Mouse (Mus musculus) forebrain, embryonic 12.5 days (tissue): ENCODE results near the gene Ldah. TPM values are rescaled to one million over a fixed set of nuclear protein-coding genes. Genes with fewer than 3 reads are reported as not detected.

ENCODE experiments used
- ATAC-seq: fragments of 200-750 bp; cut with Nextera tagmentation; 2 replicates; pipeline ENCODE4 v1.8.0; 2017; ENCODE audit warnings: moderate TSS enrichment; ENCODE audit not compliant: low FRiP score
- H3K27ac ChIP-seq: fragments of 300-500 bp; sonication (generic); 2 replicates; pipeline ENCODE4 v1.5.1; 2016; ENCODE audit warnings: mild to moderate bottlenecking
- H3K27me3 ChIP-seq: fragments of 300-500 bp; sonication (generic); 2 replicates; pipeline ENCODE4 v1.6.1; 2016; ENCODE audit warnings: mild to moderate bottlenecking
- H3K36me3 ChIP-seq: fragments of 300-500 bp; sonication (generic); replicated peaks from 2 replicates; pipeline ENCODE4 v1.6.1; 2016; ENCODE audit warnings: mild to moderate bottlenecking
- H3K4me1 ChIP-seq: fragments of 300-500 bp; sonication (generic); 2 replicates; pipeline ENCODE4 v1.6.1; 2016
- H3K4me2 ChIP-seq: fragments of 300-500 bp; sonication (generic); 2 replicates; pipeline ENCODE4 v1.6.1; 2016; ENCODE audit warnings: mild to moderate bottlenecking, moderate library complexity
- H3K4me3 ChIP-seq: fragments of 300-500 bp; sonication (generic); replicated peaks from 2 replicates; pipeline ENCODE4 v1.5.1; 2016; ENCODE audit warnings: mild to moderate bottlenecking
- H3K9ac ChIP-seq: fragments of 300-500 bp; sonication (generic); 2 replicates; pipeline ENCODE4 v1.6.1; 2016; ENCODE audit warnings: mild to moderate bottlenecking
- H3K9me3 ChIP-seq: fragments of 300-500 bp; sonication (generic); 2 replicates; pipeline ENCODE4 v1.6.1; 2016
- WGBS: fragments of 180-500 bp; shearing (Covaris S2); methylation state at CpG from one replicate; pipeline ENCODE4 v1.1.7; 2016; 5-methylcytosine and 5-hydroxymethylcytosine counted together
- polyA plus RNA-seq: library from polyadenylated mRNA; unstranded; fragments of >200 nt; fragmentation: Nextera tagmentation; extraction: Ambion mirVana; gene quantifications from 2 replicates; pipeline ENCODE4 v1.2.1, GENCODE M21; 2016

The Ldah gene
- polyA plus RNA-seq, 1 experiment from 2014 or later: 70.3 TPM

- H3K4me1 ChIP-seq: peaks cover 12% of the 10 kb centered on the region
- H3K9me3 ChIP-seq: no peaks in the 10 kb centered on the region
- peaks cover 5% of the 10 kb centered on the region; the same call in 1 of the 2 replicates for H3K36me3 ChIP-seq
- H3K27ac ChIP-seq: no peak overlapping the region
- H3K4me2 ChIP-seq: no peak overlapping the region
- WGBS: 92% methylated on average over 13 of the region's 13 CpGs
- H3K9ac ChIP-seq: peak overlapping the region; percentile 8; the same call in 1 of the 2 replicates
- H3K4me3 ChIP-seq: no peak overlapping the region
- ATAC-seq: no peak
- no peaks in the 10 kb centered on the region for H3K27me3 ChIP-seq
Observed at GRCm38 (mm10) chr12:8325245-8325942, 117.5 kb downstream of the Ldah start.

- no peak overlapping the region for H3K27ac ChIP-seq
- H3K9me3 ChIP-seq: no peaks in the 10 kb centered on the region
- H3K4me3 ChIP-seq: no peak overlapping the region
- peaks cover 5% of the 10 kb centered on the region; the same call in 1 of the 2 replicates for H3K36me3 ChIP-seq
- H3K4me2 ChIP-seq: no peak overlapping the region
- ATAC-seq: no peak
- no peaks in the 10 kb centered on the region for H3K27me3 ChIP-seq
- peaks cover 12% of the 10 kb centered on the region for H3K4me1 ChIP-seq
- H3K9ac ChIP-seq: no peak overlapping the region
- WGBS: 92% methylated on average over 17 of the region's 17 CpGs
Observed at GRCm38 (mm10) chr12:8325943-8326522, 118.1 kb downstream of the Ldah start.

GRCm38 (mm10) chr12:8326825-8327674, 119.1 kb downstream of the Ldah start:
- ATAC-seq: peak; percentile 93
- 18% methylated on average over 17 of the region's 17 CpGs for WGBS

GRCm38 (mm10) chr12:8327675-8328053, 119.8 kb downstream of the Ldah start:
- Histone ChIP-seq H3K9me3 (no peaks in the 10 kb centered on the region), H3K27ac (peak overlapping the region; percentile 56; the same call in 1 of the 2 replicates), H3K4me3 (no peak overlapping the region), H3K4me2 (no peak overlapping the region), H3K4me1 (peaks cover 21% of the 10 kb centered on the region), H3K36me3 (peaks cover 5% of the 10 kb centered on the region; the same call in 1 of the 2 replicates), H3K9ac (peak overlapping the region; percentile 55), H3K27me3 (no peaks in the 10 kb centered on the region)
- 64% methylated on average over 1 of the region's 1 CpGs for WGBS
- no peak for ATAC-seq

More at GRCm38 (mm10) chr12:8326825-8327674, 119.1 kb downstream of the Ldah start:
- H3K9me3 ChIP-seq: no peaks in the 10 kb centered on the region
- H3K4me2 ChIP-seq: no peak overlapping the region
- H3K9ac ChIP-seq: peak overlapping the region; percentile 55
- H3K27me3 ChIP-seq: no peaks in the 10 kb centered on the region
- H3K27ac ChIP-seq: peak overlapping the region; percentile 56; the same call in 1 of the 2 replicates
- peaks cover 5% of the 10 kb centered on the region; the same call in 1 of the 2 replicates for H3K36me3 ChIP-seq
- H3K4me1 ChIP-seq: peaks cover 18% of the 10 kb centered on the region
- H3K4me3 ChIP-seq: no peak overlapping the region

GRCm38 (mm10) chr12:8329236-8329635, 121.3 kb downstream of the Ldah start:
- Histone ChIP-seq H3K9me3 (no peaks in the 10 kb centered on the region), H3K4me1 (peaks cover 21% of the 10 kb centered on the region), H3K4me3 (no peak overlapping the region), H3K9ac (no peak overlapping the region), H3K36me3 (peaks cover 1% of the 10 kb centered on the region; the same call in 1 of the 2 replicates), H3K4me2 (no peak overlapping the region), H3K27ac (no peak overlapping the region), H3K27me3 (no peaks in the 10 kb centered on the region)
- 91% methylated on average over 7 of the region's 7 CpGs for WGBS
- ATAC-seq: no peak

- no peak overlapping the region for H3K4me3 ChIP-seq
- peaks cover 10% of the 10 kb centered on the region for H3K36me3 ChIP-seq
- H3K4me2 ChIP-seq: no peak overlapping the region
- H3K27ac ChIP-seq: 0 out of 2 replicates have a peak overlapping the region, but pooled peaks have one; percentile 25
- ATAC-seq: no peak
- H3K4me1 ChIP-seq: peaks cover 21% of the 10 kb centered on the region
- H3K9me3 ChIP-seq: no peaks in the 10 kb centered on the region
- 73% methylated on average over 14 of the region's 14 CpGs for WGBS
- H3K9ac ChIP-seq: no peak overlapping the region
- H3K27me3 ChIP-seq: no peaks in the 10 kb centered on the region
Observed at GRCm38 (mm10) chr12:8331489-8332173, 123.7 kb downstream of the Ldah start.

- Histone ChIP-seq H3K27me3 (no peaks in the 10 kb centered on the region), H3K27ac (no peak overlapping the region), H3K4me3 (no peak overlapping the region), H3K4me1 (peaks cover 18% of the 10 kb centered on the region), H3K9me3 (no peaks in the 10 kb centered on the region), H3K9ac (no peak overlapping the region), H3K36me3 (peaks cover 16% of the 10 kb centered on the region), H3K4me2 (no peak overlapping the region)
- 60% methylated on average over 5 of the region's 5 CpGs for WGBS
- ATAC-seq: no peak
Observed at GRCm38 (mm10) chr12:8332174-8332542, 124.3 kb downstream of the Ldah start.

- no peak overlapping the region for H3K27ac ChIP-seq
- H3K9ac ChIP-seq: no peak overlapping the region
- H3K27me3 ChIP-seq: no peaks in the 10 kb centered on the region
- WGBS: 90% methylated on average over 8 of the region's 8 CpGs
- ATAC-seq: no peak
- peaks cover 16% of the 10 kb centered on the region for H3K4me1 ChIP-seq
- no peak overlapping the region for H3K4me3 ChIP-seq
- no peaks in the 10 kb centered on the region for H3K9me3 ChIP-seq
- H3K4me2 ChIP-seq: no peak overlapping the region
- peaks cover 26% of the 10 kb centered on the region for H3K36me3 ChIP-seq
Observed at GRCm38 (mm10) chr12:8333617-8334016, 125.7 kb downstream of the Ldah start.

GRCm38 (mm10) chr12:8334261-8334660, 126.4 kb downstream of the Ldah start:
- H3K27ac ChIP-seq: no peak overlapping the region
- no peak overlapping the region for H3K4me2 ChIP-seq
- H3K36me3 ChIP-seq: peaks cover 26% of the 10 kb centered on the region
- 91% methylated on average over 4 of the region's 4 CpGs for WGBS
- H3K4me1 ChIP-seq: peaks cover 22% of the 10 kb centered on the region
- no peaks in the 10 kb centered on the region for H3K9me3 ChIP-seq
- no peak for ATAC-seq
- no peaks in the 10 kb centered on the region for H3K27me3 ChIP-seq
- no peak overlapping the region for H3K9ac ChIP-seq
- no peak overlapping the region for H3K4me3 ChIP-seq
